Mouse (Mus musculus) kidney, adult 9 months (tissue): ENCODE measurements at regions not wholly inside any gene's neighbourhood (a gene's known extent, or its start where the extent isn't known, plus 50 kb on each side); places are given as distances from the start of the nearest gene placed in this dataset.

Source experiments
- DNase-seq: peaks from one replicate; pipeline ENCODE4 v3.0.0; 2022

GRCm38 (mm10) chr12:118784643-118785042 lies 61.5 kb upstream of the Sp8 start:
- no peak for DNase-seq

- peak; percentile 7 for DNase-seq
Measured at GRCm38 (mm10) chr12:118781978-118782377, 64.2 kb upstream of the Sp8 start.

GRCm38 (mm10) chr12:118775463-118776064 lies 70.6 kb upstream of the Sp8 start:
- DNase-seq, result no peak

- DNase-seq, result no peak
Measured at GRCm38 (mm10) chr12:118772790-118773189, 73.3 kb upstream of the Sp8 start.

- no peak for DNase-seq
Measured at GRCm38 (mm10) chr12:118766472-118766871, 79.7 kb upstream of the Sp8 start.

- no peak for DNase-seq
Measured at GRCm38 (mm10) chr12:118754076-118754475, 92.1 kb upstream of the Sp8 start.

GRCm38 (mm10) chr12:118739103-118739502 lies 107.0 kb upstream of the Sp8 start:
- DNase-seq, result no peak

- DNase-seq, result no peak
Measured at GRCm38 (mm10) chr12:118725891-118726290, 120.2 kb upstream of the Sp8 start.

GRCm38 (mm10) chr12:118719878-118720573 lies 126.1 kb upstream of the Sp8 start:
- DNase-seq, result no peak

- no peak for DNase-seq
Measured at GRCm38 (mm10) chr12:118716824-118717223, 129.3 kb upstream of the Sp8 start.

GRCm38 (mm10) chr12:118706626-118707025 lies 139.5 kb upstream of the Sp8 start:
- no peak for DNase-seq

- no peak for DNase-seq
Measured at GRCm38 (mm10) chr12:118704826-118705225, 141.3 kb upstream of the Sp8 start.

GRCm38 (mm10) chr12:118703730-118704129 lies 142.4 kb upstream of the Sp8 start:
- DNase-seq, result no peak

- no peak for DNase-seq
Measured at GRCm38 (mm10) chr12:118703068-118703662, 143.0 kb upstream of the Sp8 start.

- DNase-seq, result no peak
Measured at GRCm38 (mm10) chr12:118701838-118702237, 144.3 kb upstream of the Sp8 start.

GRCm38 (mm10) chr12:118698110-118698509 lies 148.0 kb upstream of the Sp8 start:
- DNase-seq, result no peak

GRCm38 (mm10) chr12:118694701-118695100 lies 151.4 kb upstream of the Sp8 start:
- DNase-seq, result no peak

GRCm38 (mm10) chr12:118682902-118683301 lies 163.2 kb upstream of the Sp8 start:
- no peak for DNase-seq

GRCm38 (mm10) chr12:118677989-118678388 lies 168.1 kb upstream of the Sp8 start:
- no peak for DNase-seq

- no peak for DNase-seq
Measured at GRCm38 (mm10) chr12:118661575-118661974, 184.6 kb upstream of the Sp8 start.

- DNase-seq, result no peak
Measured at GRCm38 (mm10) chr12:118661214-118661486, 185.0 kb upstream of the Sp8 start.

- no peak for DNase-seq
Measured at GRCm38 (mm10) chr12:118660384-118661213, 185.5 kb upstream of the Sp8 start.

- no peak for DNase-seq
Measured at GRCm38 (mm10) chr12:118659240-118660120, 186.6 kb upstream of the Sp8 start.
